Mouse (Mus musculus) ES-E14 (cell line): ENCODE results near the gene Ppp1r16b. TPM values are rescaled to one million over a fixed set of nuclear protein-coding genes. Genes with fewer than 3 reads are reported as not detected.
A peak's percentile ranks its signal among the peaks of the same experiment; 100 is the strongest.

Experiments
- DNase-seq: peaks from one replicate; pipeline ENCODE4 v3.0.0-alpha.2; 2013; ENCODE audit warnings: low read depth, low spot score
- H3K27ac ChIP-seq: 2 replicates; pipeline ENCODE4 v1.5.1; 2012; ENCODE audit warnings: low read depth, mild to moderate bottlenecking, low read length, moderate library complexity, mixed read lengths; ENCODE audit not compliant: poor library complexity, insufficient read depth, severe bottlenecking
- H3K36me3 ChIP-seq: 2 replicates; pipeline ENCODE4 v1.6.1; 2012; ENCODE audit warnings: mild to moderate bottlenecking, low read length, moderate library complexity, mixed read lengths; ENCODE audit not compliant: control insufficient read depth, poor library complexity, insufficient read depth, severe bottlenecking
- H3K4me1 ChIP-seq, 2 experiments: fragments of 150-350 bp in 1 of 2; sonication (generic) in 1 of 2; 2 replicates each; pipeline ENCODE4 v1.6.1; 2012; ENCODE audit warnings: low read length in 2 of 2, mild to moderate bottlenecking in 1 of 2, mixed read lengths in 1 of 2; ENCODE audit not compliant: control insufficient read depth in 2 of 2, insufficient read depth in 2 of 2, poor library complexity in 1 of 2
- H3K4me3 ChIP-seq, 2 experiments: fragments of 150-350 bp in 1 of 2; sonication (generic) in 1 of 2; 2 replicates each; pipeline ENCODE4 v1.5.1; 2012; ENCODE audit warnings: low read length in 2 of 2, low read depth in 1 of 2, mild to moderate bottlenecking in 1 of 2, mixed read lengths in 1 of 2; ENCODE audit not compliant: insufficient read depth in 1 of 2, poor library complexity in 1 of 2, severe bottlenecking in 1 of 2
- H3K9ac ChIP-seq: 2 replicates; pipeline ENCODE4 v1.6.1; 2012; ENCODE audit warnings: low read depth, mild to moderate bottlenecking, low read length, mixed read lengths; ENCODE audit not compliant: poor library complexity, insufficient read depth, severe bottlenecking
- H3K9me3 ChIP-seq: fragments of 150-350 bp; sonication (generic); 2 replicates; pipeline ENCODE4 v1.6.1; 2012; ENCODE audit warnings: low read depth, mild to moderate bottlenecking, low read length; ENCODE audit not compliant: control insufficient read depth, insufficient read depth
- CHD2 ChIP-seq: IDR thresholded peaks from 2 replicates; pipeline ENCODE4 v1.6.1; 2014; ENCODE audit warnings: mild to moderate bottlenecking, low read depth, low read length, inconsistent platforms
- HCFC1 ChIP-seq: IDR thresholded peaks from 2 replicates; pipeline ENCODE4 v1.6.1; 2012; ENCODE audit warnings: low read length, inconsistent platforms, borderline replicate concordance; ENCODE audit not compliant: insufficient read depth
- MAFK ChIP-seq: IDR thresholded peaks from 2 replicates; pipeline ENCODE4 v1.6.1; 2014; ENCODE audit warnings: mild to moderate bottlenecking, low read depth, low read length, inconsistent platforms; ENCODE audit not compliant: insufficient read depth
- ZC3H11A ChIP-seq: IDR thresholded peaks from 2 replicates; pipeline ENCODE4 v1.6.1; 2012; ENCODE audit warnings: low read depth, mild to moderate bottlenecking, inconsistent platforms, low read length, borderline replicate concordance
- ZNF384 ChIP-seq: IDR thresholded peaks from 2 replicates; pipeline ENCODE4 v1.6.1; 2012; ENCODE audit warnings: low read depth, low read length, inconsistent platforms
- in situ Hi-C, 2 experiments: fragments of 600-800 bp; cut with MboI; formaldehyde crosslinking; loops; one replicate each; pipeline ENCODE4 v1.15.1; 2025; ENCODE audit warnings: low sequenced_read_pairs in 2 of 2, inconsistent platforms in 1 of 2; ENCODE audit not compliant: unreplicated experiment in 2 of 2
- total RNA-seq: library from RNA; depleted of rRNA; stranded (reverse); fragments of 300-350 nt; gene quantifications from 2 replicates; pipeline ENCODE4 v1.2.3, GENCODE M21; 2012

Ppp1r16b gene
- total RNA-seq, 1 experiment: 1.2 TPM

GRCm38 (mm10) chr2:158728061-158728815 is 63.0 kb downstream of the Ppp1r16b start:
- peak; percentile 38 for DNase-seq

GRCm38 (mm10) chr2:158730896-158731295 is 65.7 kb downstream of the Ppp1r16b start:
- Histone ChIP-seq H3K9ac (no peak overlapping the region), H3K36me3 (no peaks in the 10 kb centered on the region), H3K4me3 (no peak overlapping the region), H3K4me1 (0 out of 4 replicates have a peak, but pooled peaks cover 0 to 2% of the 10 kb centered on the region in 2 experiments), H3K27ac (no peak overlapping the region), H3K9me3 (no peaks in the 10 kb centered on the region)
- no peak for DNase-seq
- in situ Hi-C loops: no loop called here
- TF ChIP-seq HCFC1: no peak
- TF ChIP-seq MAFK: no peak
- TF ChIP-seq ZC3H11A: no peak
- TF ChIP-seq CHD2: no peak
- no peak for TF ChIP-seq ZNF384

More at GRCm38 (mm10) chr2:158728061-158728815, 63.0 kb downstream of the Ppp1r16b start:
- no peaks in the 10 kb centered on the region for H3K36me3 ChIP-seq
- TF ChIP-seq HCFC1 (no peak), ZC3H11A (no peak), ZNF384 (no peak), CHD2 (no peak), MAFK (no peak)
- in situ Hi-C loops: no loop called here
- no peak overlapping the region for H3K27ac ChIP-seq
- H3K9ac ChIP-seq: no peak overlapping the region
- H3K4me1 ChIP-seq: 0 out of 4 replicates have a peak, but pooled peaks cover 0 to 2% of the 10 kb centered on the region in 2 experiments
- no peak overlapping the region for H3K4me3 ChIP-seq
- H3K9me3 ChIP-seq: no peaks in the 10 kb centered on the region

- TF ChIP-seq ZNF384 (no peak), HCFC1 (no peak), MAFK (no peak), ZC3H11A (no peak), CHD2 (no peak)
- Histone ChIP-seq H3K9ac (no peak overlapping the region), H3K4me3 (no peak overlapping the region), H3K4me1 (0 out of 4 replicates have a peak, but pooled peaks cover 0 to 2% of the 10 kb centered on the region in 2 experiments), H3K27ac (no peak overlapping the region), H3K9me3 (no peaks in the 10 kb centered on the region), H3K36me3 (no peaks in the 10 kb centered on the region)
- no peak for DNase-seq
- in situ Hi-C loops: no loop called here
Measured at GRCm38 (mm10) chr2:158732521-158732920, 67.3 kb downstream of the Ppp1r16b start.

- in situ Hi-C loops: no loop called here
- no peaks in the 10 kb centered on the region for H3K36me3 ChIP-seq
- no peak for DNase-seq
- H3K9me3 ChIP-seq: no peaks in the 10 kb centered on the region
- TF ChIP-seq HCFC1 (no peak), CHD2 (no peak)
- no peak overlapping the region for H3K4me3 ChIP-seq
- no peak overlapping the region for H3K27ac ChIP-seq
- H3K4me1 ChIP-seq: 0 out of 4 replicates have a peak, but pooled peaks cover 0 to 2% of the 10 kb centered on the region in 2 experiments
- H3K9ac ChIP-seq: no peak overlapping the region
Measured at GRCm38 (mm10) chr2:158733136-158733535, 67.9 kb downstream of the Ppp1r16b start.
